Mouse (Mus musculus): ENCODE results near the gene Susd5. TPM values are rescaled to one million over a fixed set of nuclear protein-coding genes. Genes with fewer than 3 reads are reported as not detected.

The Susd5 gene
- total and polyA plus RNA-seq, 3 experiments, result not detected

- dilution Hi-C loops (cut with MboI; ENCODE audit: extremely low pct_ligation_motif_present, extremely low pct_unique_long_range_greater_than_20kb, low sequenced_read_pairs), result no loop called here
- no peak overlapping the region for H3K27ac ChIP-seq (ENCODE audit: insufficient read depth, low read depth)
Observed at GRCm38 (mm10) chr9:114050106-114050505, 6.8 kb upstream of the Susd5 start.

GRCm38 (mm10) chr9:114050778-114051177 is 6.2 kb upstream of the Susd5 start:
- no peak overlapping the region for H3K27ac ChIP-seq (ENCODE audit: insufficient read depth, low read depth)
- dilution Hi-C loops (cut with MboI; ENCODE audit: extremely low pct_ligation_motif_present, extremely low pct_unique_long_range_greater_than_20kb, low sequenced_read_pairs) (no loop called here), in situ Hi-C loops (cut with MboI; ENCODE audit: low pct_ligation_motif_present, low pct_unique_long_range_greater_than_20kb, low sequenced_read_pairs) (no loop called here)
- H3K4me1 ChIP-seq (ENCODE audit: control insufficient read depth in 1 of 2, insufficient read depth in 2 of 2), result no peaks in the 10 kb centered on the region
- H3K27me3 ChIP-seq (replicated peaks), result no peaks in the 10 kb centered on the region
- no peak overlapping the region for H3K4me2 ChIP-seq (ENCODE audit: insufficient read depth, low read depth, poor library complexity, severe bottlenecking)
- H3K36me3 ChIP-seq (replicated peaks in 1 of 2; ENCODE audit: control insufficient read depth in 1 of 2, insufficient read depth in 1 of 2, low read length in 1 of 2), result no peaks in the 10 kb centered on the region
- H3K4me3 ChIP-seq (replicated peaks in 1 of 3; ENCODE audit: low read depth in 2 of 3, low read length in 2 of 3, poor library complexity in 1 of 3), result no peak overlapping the region
- no peak overlapping the region for H3K9ac ChIP-seq (ENCODE audit: insufficient read depth, low read depth)
- DNase-seq (ENCODE audit: extremely low read depth), result no peak
- no peaks in the 10 kb centered on the region for H3K79me2 ChIP-seq (replicated peaks; ENCODE audit: control insufficient read depth, extremely low read depth, insufficient read depth, poor library complexity, severe bottlenecking)
- no peak for TF ChIP-seq MEF2A (IDR thresholded peaks at IDR 0.05; ENCODE audit: borderline replicate concordance, low read depth, low read length)
- no peak for TF ChIP-seq TCF12 (IDR thresholded peaks at IDR 0.05; ENCODE audit: low read depth, low read length)
- no peak for TF ChIP-seq SIN3A (IDR thresholded peaks at IDR 0.05; ENCODE audit: low read length)
- TF ChIP-seq MAZ (IDR thresholded peaks at IDR 0.05; ENCODE audit: low read depth, low read length), result no peak
- no peak for TF ChIP-seq BHLHE40 (IDR thresholded peaks at IDR 0.05; ENCODE audit: low read depth, low read length)
- no peak for TF ChIP-seq ZNF384 (IDR thresholded peaks at IDR 0.05; ENCODE audit: low read depth, low read length)
- no peak for TF ChIP-seq MYC (IDR thresholded peaks at IDR 0.05; ENCODE audit: low read depth, low read length)
- no peak for TF ChIP-seq ETS1 (conservative IDR thresholded peaks at IDR 0.05; ENCODE audit: low read depth, low read length)
- TF ChIP-seq MAX (IDR thresholded peaks at IDR 0.05; ENCODE audit: low read length), result no peak
- no peak for TF ChIP-seq RAD21 (IDR thresholded peaks at IDR 0.05; ENCODE audit: low read depth, low read length)
- no peak for TF ChIP-seq CHD1 (IDR thresholded peaks at IDR 0.05; ENCODE audit: low read depth, low read length)
- H3K9me3 ChIP-seq (replicated peaks; ENCODE audit: low read length), result peaks cover 3% of the 10 kb centered on the region

More at GRCm38 (mm10) chr9:114050106-114050505, 6.8 kb upstream of the Susd5 start:
- H3K79me2 ChIP-seq (replicated peaks; ENCODE audit: control insufficient read depth, extremely low read depth, insufficient read depth, poor library complexity, severe bottlenecking), result no peaks in the 10 kb centered on the region
- no peak for TF ChIP-seq SIN3A (IDR thresholded peaks at IDR 0.05; ENCODE audit: low read length)
- TF ChIP-seq SMC3 (IDR thresholded peaks at IDR 0.05; ENCODE audit: low read depth, low read length), result no peak
- TF ChIP-seq USF2 (conservative IDR thresholded peaks at IDR 0.05; ENCODE audit: low read depth, low read length), result no peak
- TF ChIP-seq MXI1 (IDR thresholded peaks at IDR 0.05; ENCODE audit: low read depth, low read length), result no peak
- no peak for TF ChIP-seq ETS1 (conservative IDR thresholded peaks at IDR 0.05; ENCODE audit: low read depth, low read length)
- TF ChIP-seq NELFE (IDR thresholded peaks at IDR 0.05; ENCODE audit: low read depth, low read length), result no peak
- no peak for TF ChIP-seq CTCF (conservative IDR thresholded peaks at IDR 0.05 in 1 of 2, IDR thresholded peaks at IDR 0.05 in 1 of 2; ENCODE audit: low read depth in 2 of 2, low read length in 2 of 2)
- no peak for TF ChIP-seq MAZ (IDR thresholded peaks at IDR 0.05; ENCODE audit: low read depth, low read length)
- TF ChIP-seq GABPA (IDR thresholded peaks at IDR 0.05; ENCODE audit: insufficient replicate concordance, low read depth, low read length), result no peak
- no peak for TF ChIP-seq JUN (IDR thresholded peaks at IDR 0.05; ENCODE audit: insufficient read depth, low read depth, low read length)
- no peak for TF ChIP-seq MAX (IDR thresholded peaks at IDR 0.05; ENCODE audit: low read length)
- TF ChIP-seq ELF1 (IDR thresholded peaks at IDR 0.05; ENCODE audit: low read depth, low read length), result no peak
- TF ChIP-seq CHD2 (IDR thresholded peaks at IDR 0.05; ENCODE audit: low read length), result no peak
- no peak for TF ChIP-seq ZKSCAN1 (IDR thresholded peaks at IDR 0.05; ENCODE audit: borderline replicate concordance, low read depth, low read length)
- TF ChIP-seq JUND (conservative IDR thresholded peaks at IDR 0.05; ENCODE audit: low read depth, low read length), result no peak
- H3K36me3 ChIP-seq (replicated peaks in 1 of 2; ENCODE audit: control insufficient read depth in 1 of 2, insufficient read depth in 1 of 2, low read length in 1 of 2), result no peaks in the 10 kb centered on the region
- DNase-seq (ENCODE audit: extremely low read depth), result no peak
- peaks cover 3% of the 10 kb centered on the region for H3K9me3 ChIP-seq (replicated peaks; ENCODE audit: low read length)
- no peak overlapping the region for H3K4me2 ChIP-seq (ENCODE audit: insufficient read depth, low read depth, poor library complexity, severe bottlenecking)
- no peak overlapping the region for H3K9ac ChIP-seq (ENCODE audit: insufficient read depth, low read depth)
- H3K4me1 ChIP-seq (ENCODE audit: control insufficient read depth in 1 of 2, insufficient read depth in 2 of 2), result no peaks in the 10 kb centered on the region
- in situ Hi-C loops (cut with MboI; ENCODE audit: low pct_ligation_motif_present, low pct_unique_long_range_greater_than_20kb, low sequenced_read_pairs), result no loop called here
- H3K4me3 ChIP-seq (replicated peaks in 1 of 3; ENCODE audit: low read depth in 2 of 3, low read length in 2 of 3, poor library complexity in 1 of 3), result no peak overlapping the region
- H3K27me3 ChIP-seq (replicated peaks), result no peaks in the 10 kb centered on the region

Measured in CH12.LX (cell line).